In the genomic region with DNA sequence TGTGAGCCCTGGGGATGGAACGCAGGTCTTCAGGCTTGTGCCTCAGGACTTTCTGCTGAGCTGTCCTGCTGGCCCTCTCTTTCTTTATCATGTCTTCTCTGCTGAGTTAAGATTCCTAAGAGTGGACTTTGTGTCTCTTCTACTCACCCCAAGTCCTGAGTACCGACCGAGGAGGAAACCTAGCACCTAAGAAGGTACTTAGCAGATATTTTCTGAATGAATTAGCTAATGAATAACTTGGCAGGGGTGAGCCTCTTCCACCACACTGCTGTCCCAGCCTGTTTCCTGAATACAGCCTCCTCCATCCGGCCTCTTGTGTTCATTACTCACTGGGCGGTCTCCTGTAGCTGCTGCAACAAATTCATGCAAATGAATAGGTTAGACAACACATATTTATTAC, we compare ENCODE assay signal across 22 mouse cellular contexts. TPM values are rescaled to one million over a fixed set of nuclear protein-coding genes. Genes with fewer than 3 reads are reported as not detected.
DNase-seq lines count a peak whose midpoint lies in the region; ATAC-seq lines count a peak whose summit lies in the region.
"Had no signal": no experiment of that assay in that cellular context is flagged by ENCODE, and none has a peak within 500 bp of the region (broad histone marks: within the 10 kb centered on the region; RNA-seq: fewer than 3 reads in every experiment).

No protein-coding gene starts in this region.

- WGBS in intestine, embryonic 15.5 days = 45% methylated on average over 5 of the region's 5 CpGs
- WGBS in kidney, embryonic 16.5 days = 53% methylated on average over 5 of the region's 5 CpGs
- WGBS in hindbrain, embryonic 11.5 days = 68% methylated on average over 5 of the region's 5 CpGs

- no peak overlapping the region for H3K9ac ChIP-seq in intestine, embryonic 15.5 days
- H3K9ac ChIP-seq in kidney, embryonic 16.5 days (replicated peaks; ENCODE audit: low read length) = no peak overlapping the region
- H3K9ac ChIP-seq in hindbrain, embryonic 11.5 days (ENCODE audit: low read depth, low read length) = no peak overlapping the region
- H3K9ac ChIP-seq: heart, embryonic 13.5 days; hindbrain, embryonic 12.5 days had no signal

- no peaks in the 10 kb centered on the region for H3K36me3 ChIP-seq in intestine, embryonic 15.5 days
- H3K36me3 ChIP-seq in kidney, embryonic 16.5 days (ENCODE audit: insufficient read depth, low read length) = no peaks in the 10 kb centered on the region
- no peaks in the 10 kb centered on the region for H3K36me3 ChIP-seq in hindbrain, embryonic 11.5 days (ENCODE audit: control insufficient read depth, insufficient read depth, low read length)
- H3K36me3 ChIP-seq: heart, embryonic 13.5 days; hindbrain, embryonic 12.5 days had no signal

- 0 out of 2 replicates have a peak, but pooled peaks cover 10% of the 10 kb centered on the region for H3K4me1 ChIP-seq in intestine, embryonic 15.5 days (replicated peaks)
- no peaks in the 10 kb centered on the region for H3K4me1 ChIP-seq in kidney, embryonic 16.5 days (ENCODE audit: insufficient read depth, low read length)
- H3K4me1 ChIP-seq in hindbrain, embryonic 11.5 days (replicated peaks; ENCODE audit: control insufficient read depth, insufficient read depth, low read length) = no peaks in the 10 kb centered on the region
- H3K4me1 ChIP-seq: hindbrain, embryonic 12.5 days had no signal

- H3K27ac ChIP-seq in intestine, embryonic 15.5 days = peak overlapping the region; percentile 11; the same call in 1 of the 2 replicates
- H3K27ac ChIP-seq in kidney, embryonic 16.5 days (ENCODE audit: low read length) = no peak overlapping the region
- H3K27ac ChIP-seq in hindbrain, embryonic 11.5 days (ENCODE audit: low read depth, low read length) = no peak overlapping the region
- H3K27ac ChIP-seq: gastrocnemius, adult 2 months; heart, embryonic 13.5 days; hindbrain, embryonic 12.5 days had no signal

- no peak overlapping the region for H3K4me3 ChIP-seq in intestine, embryonic 15.5 days (replicated peaks)
- no peak overlapping the region for H3K4me3 ChIP-seq in kidney, embryonic 16.5 days (ENCODE audit: low read length)
- no peak overlapping the region for H3K4me3 ChIP-seq in hindbrain, embryonic 11.5 days (ENCODE audit: low read depth, low read length)
- H3K4me3 ChIP-seq: gastrocnemius, adult 2 months; heart, embryonic 13.5 days; hindbrain, embryonic 12.5 days had no signal

- peak; percentile 62 for DNase-seq in kidney, adult 11 months
- DNase-seq in kidney, adult 18-20 months = no peak
- DNase-seq in kidney, postnatal 25 days = peak; percentile 33 to 68
- no peak for DNase-seq in hindbrain, embryonic 11.5 days (ENCODE audit: low spot score)
- no peak for DNase-seq in B cell, adult 2 months
- no peak for DNase-seq in thymus, postnatal 36 days
- DNase-seq: adrenal gland, postnatal 10 days; cerebellum, adult 11-12 months; cerebellum, adult 9-10 months; cerebellum, postnatal 25 days; gastrocnemius, adult 2 months; gastrocnemius, postnatal 25 days; heart, postnatal 36 days had no signal

- ATAC-seq in intestine, embryonic 15.5 days = peak; percentile 88
- 0 out of 2 replicates have a peak, but pooled peaks have one; percentile 57 for ATAC-seq in kidney, embryonic 16.5 days (ENCODE audit: low FRiP score, low TSS enrichment)
- ATAC-seq in hindbrain, embryonic 11.5 days (ENCODE audit: low FRiP score) = no peak
- ATAC-seq: forebrain, embryonic 14.5 days had no signal

- no peak overlapping the region for H3K4me2 ChIP-seq in intestine, embryonic 15.5 days (replicated peaks)
- no peak overlapping the region for H3K4me2 ChIP-seq in kidney, embryonic 16.5 days (replicated peaks; ENCODE audit: low read depth, low read length)
- H3K4me2 ChIP-seq in hindbrain, embryonic 11.5 days (replicated peaks; ENCODE audit: low read depth, low read length) = no peak overlapping the region
- H3K4me2 ChIP-seq: heart, embryonic 13.5 days; hindbrain, embryonic 12.5 days had no signal

- H3K27me3 ChIP-seq in intestine, embryonic 15.5 days (replicated peaks) = no peaks in the 10 kb centered on the region
- H3K27me3 ChIP-seq in kidney, embryonic 16.5 days (ENCODE audit: insufficient read depth, low read length) = no peaks in the 10 kb centered on the region
- H3K27me3 ChIP-seq in hindbrain, embryonic 11.5 days (ENCODE audit: control insufficient read depth, insufficient read depth, low read length) = no peaks in the 10 kb centered on the region
- H3K27me3 ChIP-seq: heart, embryonic 13.5 days; hindbrain, embryonic 12.5 days had no signal

- H3K9me3 ChIP-seq in intestine, embryonic 15.5 days = no peaks in the 10 kb centered on the region
- H3K9me3 ChIP-seq in kidney, embryonic 16.5 days (ENCODE audit: low read length) = no peaks in the 10 kb centered on the region
- no peaks in the 10 kb centered on the region for H3K9me3 ChIP-seq in hindbrain, embryonic 11.5 days (ENCODE audit: control insufficient read depth, low read length)
- H3K9me3 ChIP-seq: heart, embryonic 13.5 days; hindbrain, embryonic 12.5 days had no signal

RNA-seq across cellular contexts. Expression of gene Sdr9c7, which starts 1.5 kb away (rescaled TPM):
- 0.16 and 0.26 TPM in 2 replicates for polyA plus RNA-seq in intestine, embryonic 15.5 days (2015; fragmentation: Nextera tagmentation; extraction: Ambion mirVana)
- not detected in 2 replicates for polyA plus RNA-seq in kidney, embryonic 16.5 days (2015; fragmentation: Nextera tagmentation; extraction: Ambion mirVana)
- polyA plus RNA-seq in hindbrain, embryonic 11.5 days (2014; fragmentation: Nextera tagmentation; extraction: Ambion mirVana) = not detected in 2 replicates
- polyA plus RNA-seq: C2C12; forebrain, embryonic 14.5 days; heart, embryonic 13.5 days; heart, postnatal 0 days; hindbrain, embryonic 12.5 days had no signal

RNA-seq across cellular contexts. Expression of gene Rdh7, which starts 11.2 kb away (rescaled TPM):
- polyA plus RNA-seq in intestine, embryonic 15.5 days (2015; fragmentation: Nextera tagmentation; extraction: Ambion mirVana) = 0.35 and 0.63 TPM in 2 replicates
- polyA plus RNA-seq in kidney, embryonic 16.5 days (2015; fragmentation: Nextera tagmentation; extraction: Ambion mirVana) = not detected in 2 replicates
- polyA plus RNA-seq in hindbrain, embryonic 11.5 days (2014; fragmentation: Nextera tagmentation; extraction: Ambion mirVana) = not detected in 2 replicates
- polyA plus RNA-seq: C2C12; cortical plate, adult 2 months; embryonic facial prominence, embryonic 14.5 days; forebrain, embryonic 14.5 days; heart, embryonic 13.5 days; heart, postnatal 0 days; hindbrain, embryonic 12.5 days had no signal

RNA-seq across cellular contexts. Expression of gene Rdh16f2, which starts 33.5 kb away (rescaled TPM):
- polyA plus RNA-seq in intestine, embryonic 15.5 days (2015; fragmentation: Nextera tagmentation; extraction: Ambion mirVana) = 0.19 and 0.34 TPM in 2 replicates
- 1.1 and 1.3 TPM in 2 replicates for polyA plus RNA-seq in kidney, embryonic 16.5 days (2015; fragmentation: Nextera tagmentation; extraction: Ambion mirVana)
- polyA plus RNA-seq in hindbrain, embryonic 11.5 days (2014; fragmentation: Nextera tagmentation; extraction: Ambion mirVana) = not detected in 2 replicates
- polyA plus RNA-seq: C2C12; cortical plate, adult 2 months; embryonic facial prominence, embryonic 14.5 days; forebrain, embryonic 14.5 days; heart, embryonic 13.5 days; heart, postnatal 0 days; hindbrain, embryonic 12.5 days had no signal

RNA-seq across cellular contexts. Expression of gene Rdh19, which starts 50.1 kb away (rescaled TPM):
- not detected in 2 replicates for polyA plus RNA-seq in intestine, embryonic 15.5 days (2015; fragmentation: Nextera tagmentation; extraction: Ambion mirVana)
- 6.8 TPM in 2 replicates for polyA plus RNA-seq in kidney, embryonic 16.5 days (2015; fragmentation: Nextera tagmentation; extraction: Ambion mirVana)
- polyA plus RNA-seq in hindbrain, embryonic 11.5 days (2014; fragmentation: Nextera tagmentation; extraction: Ambion mirVana) = not detected in 2 replicates
- polyA plus RNA-seq: C2C12; cortical plate, adult 2 months; embryonic facial prominence, embryonic 14.5 days; forebrain, embryonic 14.5 days; heart, embryonic 13.5 days; heart, postnatal 0 days; hindbrain, embryonic 12.5 days had no signal

Comparison
In these comparisons a context has a peak if more than half of its experiments do, and no peak if none do; other contexts are left out.
1. DNase-seq: peak in kidney, adult 11 months (single experiment) and kidney, postnatal 25 days (2 of 2); none in kidney, adult 18-20 months (single experiment), hindbrain, embryonic 11.5 days (single experiment), B cell, adult 2 months (0 of 2) and thymus, postnatal 36 days (0 of 2).